Mouse (Mus musculus) liver, adult 2 months (tissue): ENCODE measurements at regions not wholly inside any gene's neighbourhood (a gene's known extent, or its start where the extent isn't known, plus 50 kb on each side); places are given as distances from the start of the nearest gene placed in this dataset.

Experiments used
- CTCF ChIP-seq: fragments of 200-500 bp; IDR thresholded peaks from 2 replicates; pipeline ENCODE4 v1.5.1; 2011; ENCODE audit warnings: low read depth, low read length, control low read depth
- POLR2A ChIP-seq: fragments of 200-500 bp; IDR thresholded peaks from 2 replicates; pipeline ENCODE4 v1.6.1; 2011; ENCODE audit warnings: low read length, control low read depth; ENCODE audit not compliant: insufficient read depth; ENCODE audit errors: extremely low read depth

GRCm38 (mm10) chr2:137375346-137375745 is 258.9 kb upstream of the Jag1 start:
- TF ChIP-seq POLR2A (no peak), CTCF (no peak)
